ENCODE assay signal across 18 mouse cellular contexts in genomic region chr2:91394078-91394477, GRCm38 (mm10). TPM values are rescaled to one million over a fixed set of nuclear protein-coding genes. Genes with fewer than 3 reads are reported as not detected.
A peak's percentile ranks its signal among the peaks of the same experiment; 100 is the strongest.
DNase-seq lines count a peak whose midpoint lies in the region; ATAC-seq lines count a peak whose summit lies in the region.
"Had no signal": no experiment of that assay in that cellular context is flagged by ENCODE, and none has a peak within 500 bp of the region (broad histone marks: within the 10 kb centered on the region; RNA-seq: fewer than 3 reads in every experiment).

No protein-coding gene starts in this region.

- DNase-seq in midbrain, embryonic 10.5 days (ENCODE audit: low spot score) = no peak
- DNase-seq in cerebellum, postnatal 25 days = peak; percentile 31 to 47
- DNase-seq in layer of hippocampus, adult 8-10 months (ENCODE audit: low spot score in 2 of 2) = no peak
- no peak for DNase-seq in hindbrain, embryonic 14.5 days (ENCODE audit: low spot score)
- DNase-seq in urinary bladder, postnatal 25 days (ENCODE audit: low spot score) = no peak
- DNase-seq: B cell, adult 2 months; gastrocnemius, postnatal 36 days; thymus, postnatal 25 days had no signal

- no peak overlapping the region for H3K4me2 ChIP-seq in midbrain, embryonic 15.5 days
- no peak overlapping the region for H3K4me2 ChIP-seq in kidney, embryonic 16.5 days (replicated peaks; ENCODE audit: low read depth, low read length)
- H3K4me2 ChIP-seq in hindbrain, embryonic 14.5 days (replicated peaks) = no peak overlapping the region
- H3K4me2 ChIP-seq: embryonic facial prominence, embryonic 15.5 days; forebrain, embryonic 12.5 days; liver, embryonic 12.5 days; lung, embryonic 15.5 days; neural tube, embryonic 12.5 days had no signal

- 57% methylated on average over 4 of the region's 4 CpGs for WGBS in midbrain, embryonic 10.5 days
- WGBS in midbrain, embryonic 15.5 days = 45% methylated on average over 4 of the region's 4 CpGs
- 55% methylated on average over 4 of the region's 4 CpGs for WGBS in kidney, embryonic 16.5 days
- 49% methylated on average over 4 of the region's 4 CpGs for WGBS in hindbrain, embryonic 14.5 days

- H3K27ac ChIP-seq in midbrain, embryonic 10.5 days (replicated peaks) = peak overlapping the region; percentile 35; the same call in 1 of the 2 replicates
- H3K27ac ChIP-seq in midbrain, embryonic 15.5 days = no peak overlapping the region
- no peak overlapping the region for H3K27ac ChIP-seq in kidney, embryonic 16.5 days (ENCODE audit: low read length)
- H3K27ac ChIP-seq in hindbrain, embryonic 14.5 days = no peak overlapping the region
- H3K27ac ChIP-seq: embryonic facial prominence, embryonic 15.5 days; forebrain, embryonic 12.5 days; limb, embryonic 10.5 days; liver, embryonic 12.5 days; lung, embryonic 15.5 days; neural tube, embryonic 12.5 days had no signal

- H3K27me3 ChIP-seq in midbrain, embryonic 10.5 days (ENCODE audit: low read depth, poor library complexity, severe bottlenecking) = no peaks in the 10 kb centered on the region
- no peaks in the 10 kb centered on the region for H3K27me3 ChIP-seq in midbrain, embryonic 15.5 days (replicated peaks)
- H3K27me3 ChIP-seq in kidney, embryonic 16.5 days (ENCODE audit: insufficient read depth, low read length) = no peaks in the 10 kb centered on the region
- H3K27me3 ChIP-seq in hindbrain, embryonic 14.5 days (ENCODE audit: control insufficient read depth, insufficient read depth, low read length) = no peaks in the 10 kb centered on the region
- H3K27me3 ChIP-seq: embryonic facial prominence, embryonic 15.5 days; liver, embryonic 12.5 days; lung, embryonic 15.5 days; neural tube, embryonic 12.5 days had no signal

- no peaks in the 10 kb centered on the region for H3K9me3 ChIP-seq in midbrain, embryonic 10.5 days (replicated peaks)
- no peaks in the 10 kb centered on the region for H3K9me3 ChIP-seq in midbrain, embryonic 15.5 days
- H3K9me3 ChIP-seq in kidney, embryonic 16.5 days (ENCODE audit: low read length) = no peaks in the 10 kb centered on the region
- H3K9me3 ChIP-seq in hindbrain, embryonic 14.5 days (ENCODE audit: control insufficient read depth, low read length) = no peaks in the 10 kb centered on the region
- H3K9me3 ChIP-seq: embryonic facial prominence, embryonic 15.5 days; forebrain, embryonic 12.5 days; limb, embryonic 10.5 days; liver, embryonic 12.5 days; lung, embryonic 15.5 days; megakaryocyte, embryonic 14.5 days; neural tube, embryonic 12.5 days had no signal

- H3K9ac ChIP-seq in midbrain, embryonic 15.5 days = no peak overlapping the region
- H3K9ac ChIP-seq in kidney, embryonic 16.5 days (replicated peaks; ENCODE audit: low read length) = no peak overlapping the region
- no peak overlapping the region for H3K9ac ChIP-seq in hindbrain, embryonic 14.5 days
- H3K9ac ChIP-seq: embryonic facial prominence, embryonic 15.5 days; forebrain, embryonic 12.5 days; liver, embryonic 12.5 days; lung, embryonic 15.5 days; neural tube, embryonic 12.5 days had no signal

- no peak overlapping the region for H3K4me3 ChIP-seq in midbrain, embryonic 10.5 days
- no peak overlapping the region for H3K4me3 ChIP-seq in midbrain, embryonic 15.5 days
- H3K4me3 ChIP-seq in kidney, embryonic 16.5 days (ENCODE audit: low read length) = no peak overlapping the region
- no peak overlapping the region for H3K4me3 ChIP-seq in hindbrain, embryonic 14.5 days (replicated peaks; ENCODE audit: low read length)
- H3K4me3 ChIP-seq: embryonic facial prominence, embryonic 15.5 days; forebrain, embryonic 12.5 days; limb, embryonic 10.5 days; liver, embryonic 12.5 days; lung, embryonic 15.5 days; megakaryocyte, embryonic 14.5 days; neural tube, embryonic 12.5 days had no signal

- no peak for ATAC-seq in midbrain, embryonic 15.5 days (replicated peaks)
- ATAC-seq in kidney, embryonic 16.5 days (ENCODE audit: low FRiP score, low TSS enrichment) = peak; percentile 61; the same call in 1 of the 2 replicates
- ATAC-seq in hindbrain, embryonic 14.5 days (ENCODE audit: low FRiP score) = no peak
- ATAC-seq: intestine, postnatal 0 days; liver, embryonic 12.5 days had no signal

- H3K36me3 ChIP-seq in midbrain, embryonic 10.5 days = no peaks in the 10 kb centered on the region
- H3K36me3 ChIP-seq in midbrain, embryonic 15.5 days (replicated peaks) = no peaks in the 10 kb centered on the region
- H3K36me3 ChIP-seq in kidney, embryonic 16.5 days (ENCODE audit: insufficient read depth, low read length) = no peaks in the 10 kb centered on the region
- no peaks in the 10 kb centered on the region for H3K36me3 ChIP-seq in hindbrain, embryonic 14.5 days (replicated peaks; ENCODE audit: control insufficient read depth, insufficient read depth)
- H3K36me3 ChIP-seq: embryonic facial prominence, embryonic 15.5 days; forebrain, embryonic 12.5 days; limb, embryonic 10.5 days; liver, embryonic 12.5 days; lung, embryonic 15.5 days; neural tube, embryonic 12.5 days had no signal

- peaks cover 24% of the 10 kb centered on the region for H3K4me1 ChIP-seq in midbrain, embryonic 10.5 days
- peaks cover 2% of the 10 kb centered on the region for H3K4me1 ChIP-seq in midbrain, embryonic 15.5 days
- H3K4me1 ChIP-seq in kidney, embryonic 16.5 days (ENCODE audit: insufficient read depth, low read length) = peaks cover 4% of the 10 kb centered on the region; the same call in 1 of the 2 replicates
- H3K4me1 ChIP-seq in hindbrain, embryonic 14.5 days (replicated peaks; ENCODE audit: control insufficient read depth, insufficient read depth, low read length) = peaks cover 1% of the 10 kb centered on the region; the same call in 1 of the 2 replicates
- H3K4me1 ChIP-seq: embryonic facial prominence, embryonic 15.5 days had no signal

RNA-seq across cellular contexts. Expression of gene 1110051M20Rik, which starts 50.4 kb away (rescaled TPM):
- 87.1 and 98.5 TPM in 2 replicates for polyA plus RNA-seq in midbrain, embryonic 10.5 days (2016; fragmentation: Nextera tagmentation; extraction: Ambion mirVana)
- polyA plus RNA-seq in midbrain, embryonic 15.5 days (2015; fragmentation: Nextera tagmentation; extraction: Ambion mirVana) = 179 TPM in 2 replicates
- polyA plus RNA-seq in kidney, embryonic 16.5 days (2015; fragmentation: Nextera tagmentation; extraction: Ambion mirVana) = 66.9 and 68.9 TPM in 2 replicates
- total RNA-seq in layer of hippocampus, adult 8-10 months (2022) = 100 to 1,000 TPM; 108 to 144 (median 121) TPM
- polyA plus RNA-seq in hindbrain, embryonic 14.5 days (2014; fragmentation: Nextera tagmentation; extraction: Ambion mirVana) = 143 and 155 TPM in 2 replicates

Comparison
In these comparisons a context has a peak if more than half of its experiments do, and no peak if none do; other contexts are left out.
1. DNase-seq: peak in cerebellum, postnatal 25 days (2 of 2); none in midbrain, embryonic 10.5 days (single experiment), layer of hippocampus, adult 8-10 months (0 of 2), hindbrain, embryonic 14.5 days (single experiment) and urinary bladder, postnatal 25 days (single experiment).